Mouse (Mus musculus) G1E (cell line): Measurements from ENCODE around the gene Sntb2. TPM values are rescaled to one million over a fixed set of nuclear protein-coding genes. Genes with fewer than 3 reads are reported as not detected.

Source experiments
- ATAC-seq: 2 replicates; pipeline ENCODE4 v1.8.0; 2016; ENCODE audit warnings: mild to moderate bottlenecking; ENCODE audit not compliant: insufficient number of reproducible peaks, poor library complexity, low FRiP score, severe bottlenecking; ENCODE audit errors: extremely low read depth
- DNase-seq: peaks from one replicate; pipeline ENCODE4 v3.0.0; 2012; ENCODE audit warnings: low spot score
- H3K27me3 ChIP-seq: 2 replicates; pipeline ENCODE4 v1.6.1; 2012; ENCODE audit warnings: mild to moderate bottlenecking, low read length, inconsistent platforms; ENCODE audit not compliant: insufficient read depth
- H3K36me3 ChIP-seq: replicated peaks from 2 replicates; pipeline ENCODE3; 2012; ENCODE audit warnings: mild to moderate bottlenecking, inconsistent platforms
- H3K4me1 ChIP-seq: 2 replicates; pipeline ENCODE4 v1.6.1; 2012; ENCODE audit warnings: low read depth, low read length, inconsistent platforms, mixed read lengths; ENCODE audit not compliant: insufficient read depth
- H3K4me3 ChIP-seq: 2 replicates; pipeline ENCODE4 v1.5.1; 2012; ENCODE audit warnings: low read depth, mild to moderate bottlenecking, inconsistent platforms, low read length, moderate library complexity, mixed read lengths
- H3K9me3 ChIP-seq: replicated peaks from 2 replicates; pipeline ENCODE4 v1.6.1; 2012; ENCODE audit warnings: inconsistent platforms
- CTCF ChIP-seq: IDR thresholded peaks from 2 replicates; pipeline ENCODE4 v1.5.1; 2012; ENCODE audit warnings: low read depth, low read length, inconsistent platforms, mixed read lengths
- GATA1 ChIP-seq: IDR thresholded peaks from 2 replicates; pipeline ENCODE4 v1.6.1; 2012; ENCODE audit warnings: borderline replicate concordance, low read length, inconsistent platforms, mixed read lengths
- GATA2 ChIP-seq: IDR thresholded peaks from 2 replicates; pipeline ENCODE4 v1.6.1; 2012; ENCODE audit warnings: low read depth, low read length, inconsistent platforms, borderline replicate concordance
- POLR2AphosphoS5 ChIP-seq: IDR thresholded peaks from 2 replicates; pipeline ENCODE4 v1.6.1; 2012; ENCODE audit warnings: low read depth, low read length, inconsistent platforms; ENCODE audit not compliant: insufficient replicate concordance
- TAL1 ChIP-seq: conservative IDR thresholded peaks from 2 replicates; pipeline ENCODE4 v1.6.1; 2012; ENCODE audit warnings: low read depth, low read length, inconsistent platforms, mixed read lengths
- polyA plus RNA-seq: library from polyadenylated mRNA; stranded (reverse); fragments of >175 nt; gene quantifications from 2 replicates; pipeline ENCODE4 v1.2.3, GENCODE M21; 2012
- total RNA-seq, 2 experiments: library from RNA; stranded (forward) in 1 of 2; stranded (reverse) in 1 of 2; fragments of 200-1000 nt in 1 of 2; fragments of >200 nt in 1 of 2; fragmentation: Nextera tagmentation in 1 of 2; gene quantifications; 2 replicates each; pipeline ENCODE4 v1.2.3; 2014 to 2017

Sntb2 gene
- total and polyA plus RNA-seq, 3 experiments = 6.5 to 9.4 (median 8.1) TPM

- ATAC-seq (no peak), DNase-seq (no peak)
- H3K4me1 ChIP-seq = peaks cover 65% of the 10 kb centered on the region
- H3K27me3 ChIP-seq = no peaks in the 10 kb centered on the region
- TF ChIP-seq GATA2 = no peak
- TF ChIP-seq POLR2AphosphoS5 = no peak
- no peak for TF ChIP-seq GATA1
- no peak for TF ChIP-seq CTCF
- TF ChIP-seq TAL1 = no peak
- no peaks in the 10 kb centered on the region for H3K9me3 ChIP-seq
- H3K4me3 ChIP-seq = peak overlapping the region; percentile 80; the same call in 1 of the 2 replicates
- H3K36me3 ChIP-seq = peaks cover 97% of the 10 kb centered on the region
These were observed 113.9 kb downstream of the Sntb2 start for GRCm38 (mm10) chr8:107049480-107049879.

GRCm38 (mm10) chr8:107052046-107052445, 116.5 kb downstream of the Sntb2 start:
- H3K4me3 ChIP-seq = no peak overlapping the region
- peaks cover 58% of the 10 kb centered on the region for H3K4me1 ChIP-seq
- H3K9me3 ChIP-seq = no peaks in the 10 kb centered on the region
- H3K36me3 ChIP-seq = peaks cover 78% of the 10 kb centered on the region
- ATAC-seq (no peak), DNase-seq (no peak)
- no peaks in the 10 kb centered on the region for H3K27me3 ChIP-seq
- TF ChIP-seq GATA1 (no peak), TAL1 (no peak), GATA2 (no peak)

DNA sequence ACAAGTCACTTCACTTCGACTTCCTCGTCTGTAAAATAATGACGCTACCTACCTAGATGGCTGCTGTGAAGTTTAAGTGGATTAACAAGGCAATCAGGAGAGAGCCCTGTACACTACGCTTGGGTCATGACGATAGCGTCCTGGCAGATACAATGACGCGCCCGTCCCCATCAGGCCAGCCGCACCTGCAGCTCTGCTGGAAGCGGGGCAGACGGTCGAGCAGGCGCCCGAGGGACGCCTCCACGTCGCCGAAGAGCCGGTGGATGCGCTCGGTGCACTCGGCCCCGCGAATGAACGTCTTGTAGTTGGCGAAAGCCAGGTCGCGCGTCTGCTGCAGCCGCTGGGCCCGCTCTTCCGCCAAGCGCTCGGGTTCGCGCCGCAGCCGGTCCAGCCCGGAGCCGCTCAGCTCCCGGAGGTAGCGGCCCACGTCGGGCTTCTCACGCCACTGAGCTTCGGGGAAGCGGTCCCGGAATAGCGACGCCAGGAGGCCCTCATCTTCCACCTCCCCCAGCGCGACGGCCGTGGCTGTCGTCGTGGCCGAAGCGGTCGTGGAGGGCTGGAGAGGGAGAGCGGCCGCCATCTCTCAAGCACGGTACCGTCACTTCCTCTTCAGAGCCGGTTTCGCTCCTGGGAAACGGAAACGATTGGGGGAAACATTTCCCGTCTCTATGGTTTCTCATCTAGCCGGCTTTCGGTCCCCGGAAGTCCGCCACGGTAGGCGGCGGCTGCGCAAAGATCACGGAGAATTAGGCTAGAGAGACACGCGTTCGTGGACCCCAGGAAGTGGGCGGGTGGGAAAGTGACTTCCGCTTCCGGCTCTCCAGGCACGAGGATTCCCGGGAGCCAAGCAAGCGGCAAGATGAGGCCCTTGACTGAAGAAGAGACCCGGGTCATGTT, 120.8 kb downstream of the Sntb2 start, which contains the start of the genes Cog8 and Nip7:
Cog8 (minus strand) TSS at position 614 of the 897 bp plus-strand sequence.
Nip7 (plus strand) TSS at position 802 of the 897 bp plus-strand sequence.
- Histone ChIP-seq H3K9me3 (no peaks in the 10 kb centered on the region), H3K4me1 (peaks cover 49% of the 10 kb centered on the region), H3K4me3 (peak within 1 kb of the TSS; percentile 100), H3K36me3 (peaks cover 79% of the 10 kb centered on the region), H3K27me3 (no peaks in the 10 kb centered on the region)
- TF ChIP-seq TAL1 = no peak
- no peak for TF ChIP-seq GATA2
- no peak for TF ChIP-seq GATA1
- no peak for TF ChIP-seq CTCF
- TF ChIP-seq POLR2AphosphoS5 = no peak
- ATAC-seq = peak; percentile 98
- DNase-seq = peak; percentile 96

DNA sequence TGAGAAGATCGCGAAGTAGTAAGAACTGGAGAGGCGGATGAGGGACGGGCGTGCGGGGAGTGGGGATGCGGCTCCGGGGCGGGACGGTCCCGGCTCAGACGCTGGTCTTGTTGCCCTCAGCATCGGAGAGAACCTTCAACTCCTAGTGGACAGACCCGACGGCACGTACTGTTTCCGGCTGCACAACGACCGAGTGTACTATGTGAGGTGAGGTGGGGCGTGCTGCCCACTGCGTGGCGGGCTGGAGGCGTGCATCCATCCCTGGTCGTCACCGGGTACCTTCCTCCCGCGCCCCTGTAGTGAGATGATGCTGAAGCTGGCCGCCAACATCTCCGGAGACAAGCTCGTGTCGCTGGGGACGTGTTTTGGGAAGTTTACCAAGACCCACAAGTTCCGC, 121.4 kb downstream of the Sntb2 start:
- peaks cover 45% of the 10 kb centered on the region for H3K4me1 ChIP-seq
- peaks cover 72% of the 10 kb centered on the region for H3K36me3 ChIP-seq
- DNase-seq = no peak

DNA sequence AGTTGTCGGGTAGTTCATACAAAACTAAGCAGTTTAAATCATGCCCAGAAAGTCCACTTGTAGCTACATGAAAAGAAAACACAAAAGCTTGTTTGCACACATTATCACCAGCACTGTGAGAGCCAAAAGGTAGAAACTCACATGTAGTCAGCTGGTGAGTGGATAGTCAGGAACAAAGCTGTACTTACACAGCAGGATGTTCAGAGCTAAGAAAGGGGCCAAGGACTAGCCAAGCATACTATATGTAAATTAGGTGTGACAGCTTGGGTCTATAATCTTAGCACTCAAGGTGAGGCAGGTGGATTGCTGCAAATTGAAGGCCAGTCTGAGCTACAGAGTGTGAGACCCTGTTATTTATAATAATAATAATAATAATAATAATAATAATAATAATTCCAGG, 127.1 kb downstream of the Sntb2 start:
- no peak overlapping the region for H3K4me3 ChIP-seq
- ATAC-seq = no peak

More for the DNA sequence above, 121.4 kb downstream of the Sntb2 start:
- peak overlapping the region; percentile 100 for H3K4me3 ChIP-seq
- no peak for TF ChIP-seq TAL1
- TF ChIP-seq GATA2 = no peak
- TF ChIP-seq CTCF = no peak
- no peak for TF ChIP-seq GATA1
- TF ChIP-seq POLR2AphosphoS5 = no peak
- peak; percentile 16; the same call in 1 of the 2 replicates for ATAC-seq
- no peaks in the 10 kb centered on the region for H3K27me3 ChIP-seq
- no peaks in the 10 kb centered on the region for H3K9me3 ChIP-seq

DNA sequence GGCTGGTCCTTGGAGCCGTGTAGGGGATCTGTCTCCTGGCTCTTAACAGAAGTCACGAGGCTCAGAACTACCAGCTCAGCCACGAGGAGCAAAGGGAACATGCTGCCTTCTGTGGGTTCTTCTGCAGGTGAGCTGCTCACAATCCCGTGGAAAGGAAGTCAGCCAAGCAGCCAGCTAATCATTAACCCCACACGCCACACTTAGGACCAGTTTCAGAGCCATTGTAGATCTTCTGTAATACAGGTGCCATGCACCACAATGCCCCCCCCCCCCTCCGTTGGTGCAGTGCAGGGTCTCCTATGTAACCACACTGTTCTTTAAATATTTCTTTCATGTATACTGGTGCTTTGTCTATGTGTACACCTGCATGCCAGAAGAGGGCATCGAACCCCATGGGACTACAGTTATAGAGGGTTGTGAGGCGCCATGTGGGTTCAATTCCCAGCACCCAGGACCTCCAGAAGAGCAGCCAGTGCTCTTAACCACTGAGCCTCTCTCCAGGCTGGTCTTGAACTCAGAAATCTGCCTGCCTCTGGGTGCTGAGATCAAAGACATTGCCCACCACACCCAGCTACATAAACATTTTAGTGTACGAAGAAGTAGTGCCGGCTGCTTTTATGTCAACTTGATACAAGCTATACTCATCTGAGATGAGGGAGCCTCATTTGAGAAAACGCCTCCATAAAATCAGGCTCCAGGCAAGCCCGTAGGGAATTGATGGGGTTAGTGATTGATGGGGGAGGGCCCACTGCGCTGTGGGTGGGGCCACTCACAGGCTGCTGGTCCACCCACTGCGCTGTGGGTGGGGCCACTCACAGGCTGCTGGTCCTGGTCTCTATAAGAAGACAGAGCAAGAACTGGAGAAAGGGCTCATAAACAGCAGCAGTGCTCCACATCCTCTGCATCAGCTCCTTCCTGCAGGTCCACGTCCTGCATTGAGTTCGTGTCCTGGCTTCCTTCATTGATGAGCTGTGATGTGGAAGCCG, 130.3 kb downstream of the Sntb2 start, which contains the start of gene Tmed6:
Tmed6 (minus strand) TSS at position 134 of the 986 bp plus-strand sequence.
- DNase-seq (peak; percentile 28), ATAC-seq (peak; percentile 75)
- no peak within 1 kb of the TSS for H3K4me3 ChIP-seq
- peaks cover 22% of the 10 kb centered on the region for H3K4me1 ChIP-seq
- TF ChIP-seq TAL1 (no peak), POLR2AphosphoS5 (no peak)
- H3K27me3 ChIP-seq = peaks cover 8% of the 10 kb centered on the region
- H3K36me3 ChIP-seq = peaks cover 31% of the 10 kb centered on the region
- no peaks in the 10 kb centered on the region for H3K9me3 ChIP-seq

More for the DNA sequence above, 127.1 kb downstream of the Sntb2 start:
- no peak for DNase-seq
- Histone ChIP-seq H3K36me3 (peaks cover 34% of the 10 kb centered on the region), H3K4me1 (peaks cover 31% of the 10 kb centered on the region), H3K27me3 (peaks cover 8% of the 10 kb centered on the region), H3K9me3 (no peaks in the 10 kb centered on the region)
- TF ChIP-seq TAL1 (no peak), CTCF (no peak), GATA2 (no peak), GATA1 (no peak), POLR2AphosphoS5 (no peak)

Other genes starting within 250 kb of the Sntb2 start
- not detected in 2 replicates for gene Has3, start 65.5 kb upstream of the Sntb2 start, total RNA-seq (2014; fragmentation: Nextera tagmentation)
- 0.46 and 0.66 TPM in 2 replicates for gene Has3, start 65.5 kb upstream of the Sntb2 start, total RNA-seq (2017)
- not detected in 2 replicates for gene Has3, start 65.5 kb upstream of the Sntb2 start, polyA plus RNA-seq
- gene Utp4, start 42.1 kb upstream of the Sntb2 start, total RNA-seq (2014; fragmentation: Nextera tagmentation) = 158 and 180 TPM in 2 replicates
- gene Utp4, start 42.1 kb upstream of the Sntb2 start, total RNA-seq (2017) = 75.8 and 79.9 TPM in 2 replicates
- gene Utp4, start 42.1 kb upstream of the Sntb2 start, polyA plus RNA-seq = 23.9 and 30.7 TPM in 2 replicates
- 27.3 and 28.6 TPM in 2 replicates for gene Vps4a, start 95.5 kb downstream of the Sntb2 start, total RNA-seq (2014; fragmentation: Nextera tagmentation)
- 51.1 and 51.2 TPM in 2 replicates for gene Vps4a, start 95.5 kb downstream of the Sntb2 start, total RNA-seq (2017)
- gene Vps4a, start 95.5 kb downstream of the Sntb2 start, polyA plus RNA-seq = 22.0 and 24.8 TPM in 2 replicates
- 16.6 and 22.1 TPM in 2 replicates for gene Pdf, start 112.9 kb downstream of the Sntb2 start, total RNA-seq (2014; fragmentation: Nextera tagmentation)
- gene Pdf, start 112.9 kb downstream of the Sntb2 start, total RNA-seq (2017) = 24.0 and 26.2 TPM in 2 replicates
- 9.5 and 11.7 TPM in 2 replicates for gene Pdf, start 112.9 kb downstream of the Sntb2 start, polyA plus RNA-seq
- 34.2 and 49.9 TPM in 2 replicates for gene Cog8, start 120.9 kb downstream of the Sntb2 start, total RNA-seq (2014; fragmentation: Nextera tagmentation)
- 29.4 and 31.1 TPM in 2 replicates for gene Cog8, start 120.9 kb downstream of the Sntb2 start, total RNA-seq (2017)
- 24.6 and 26.5 TPM in 2 replicates for gene Cog8, start 120.9 kb downstream of the Sntb2 start, polyA plus RNA-seq
- 56.7 and 62.0 TPM in 2 replicates for gene Nip7, start 121.1 kb downstream of the Sntb2 start, total RNA-seq (2014; fragmentation: Nextera tagmentation)
- 35.5 and 39.7 TPM in 2 replicates for gene Nip7, start 121.1 kb downstream of the Sntb2 start, total RNA-seq (2017)
- gene Nip7, start 121.1 kb downstream of the Sntb2 start, polyA plus RNA-seq = 8.9 and 9.1 TPM in 2 replicates
- gene Tmed6, start 129.9 kb downstream of the Sntb2 start, total RNA-seq (2014; fragmentation: Nextera tagmentation) = not detected in 2 replicates
- not detected in 2 replicates for gene Tmed6, start 129.9 kb downstream of the Sntb2 start, total RNA-seq (2017)
- gene Tmed6, start 129.9 kb downstream of the Sntb2 start, polyA plus RNA-seq = not detected in 2 replicates
- gene Terf2, start 160.8 kb downstream of the Sntb2 start, total RNA-seq (2014; fragmentation: Nextera tagmentation) = 52.4 and 76.8 TPM in 2 replicates
- gene Terf2, start 160.8 kb downstream of the Sntb2 start, total RNA-seq (2017) = 24.0 and 28.6 TPM in 2 replicates
- gene Terf2, start 160.8 kb downstream of the Sntb2 start, polyA plus RNA-seq = 24.9 and 25.8 TPM in 2 replicates
- 72.5 and 82.1 TPM in 2 replicates for gene Cyb5b, start 214.9 kb downstream of the Sntb2 start, total RNA-seq (2014; fragmentation: Nextera tagmentation)
- gene Cyb5b, start 214.9 kb downstream of the Sntb2 start, total RNA-seq (2017) = 98.4 and 106 TPM in 2 replicates
- 23.6 and 29.9 TPM in 2 replicates for gene Cyb5b, start 214.9 kb downstream of the Sntb2 start, polyA plus RNA-seq